ENCODE assay signal across 8 mouse cellular contexts in genomic region chr3:107758638-107759037, GRCm38 (mm10). TPM values are rescaled to one million over a fixed set of nuclear protein-coding genes. Genes with fewer than 3 reads are reported as not detected.
DNase-seq lines count a peak whose midpoint lies in the region; ATAC-seq and TF ChIP-seq lines count a peak whose summit lies in the region.

No protein-coding gene starts in this region.

- H3K27ac ChIP-seq in kidney, adult 2 months (ENCODE audit: insufficient read depth, low read depth, low read length) = no peak overlapping the region
- H3K27ac ChIP-seq in forebrain, embryonic 16.5 days (ENCODE audit: low read length) = no peak overlapping the region
- H3K27ac ChIP-seq in intestine, postnatal 0 days (ENCODE audit: low read depth, low read length) = no peak overlapping the region
- H3K27ac ChIP-seq in neural tube, embryonic 13.5 days (replicated peaks) = no peak overlapping the region

- TF ChIP-seq POLR2A in kidney, adult 2 months (IDR thresholded peaks at IDR 0.05; ENCODE audit: low read depth, low read length) = no peak

- H3K4me3 ChIP-seq in kidney, adult 2 months (ENCODE audit: insufficient read depth, low read depth, low read length) = peak overlapping the region; percentile 61
- peak overlapping the region; percentile 65 for H3K4me3 ChIP-seq in forebrain, embryonic 16.5 days (replicated peaks; ENCODE audit: low read length)
- peak overlapping the region; percentile 66 for H3K4me3 ChIP-seq in intestine, postnatal 0 days (ENCODE audit: low read depth, low read length)
- H3K4me3 ChIP-seq in neural tube, embryonic 13.5 days = peak overlapping the region; percentile 67

- DNase-seq in kidney, adult 2 months = peak; percentile 33
- no peak for DNase-seq in kidney, adult 9 months
- peak; percentile 34 for DNase-seq in MN1 (ENCODE audit: low spot score)
- no peak for DNase-seq in adipocyte (ENCODE audit: low spot score)
- DNase-seq in spleen, postnatal 36 days (ENCODE audit: low spot score in 2 of 2) = no peak

- 0 out of 2 replicates have a peak, but pooled peaks cover 4% of the 10 kb centered on the region for H3K4me1 ChIP-seq in kidney, adult 2 months (ENCODE audit: control insufficient read depth, insufficient read depth, low read length)
- peaks cover 28% of the 10 kb centered on the region for H3K4me1 ChIP-seq in forebrain, embryonic 16.5 days (replicated peaks; ENCODE audit: control insufficient read depth, insufficient read depth, low read length)
- 0 out of 2 replicates have a peak, but pooled peaks cover 4% of the 10 kb centered on the region for H3K4me1 ChIP-seq in intestine, postnatal 0 days (replicated peaks; ENCODE audit: control insufficient read depth, insufficient read depth, low read length)
- peaks cover 37% of the 10 kb centered on the region for H3K4me1 ChIP-seq in neural tube, embryonic 13.5 days (replicated peaks)

- H3K4me2 ChIP-seq in forebrain, embryonic 16.5 days (ENCODE audit: low read length) = peak overlapping the region; percentile 79
- H3K4me2 ChIP-seq in intestine, postnatal 0 days (replicated peaks; ENCODE audit: low read depth) = peak overlapping the region; percentile 86
- peak overlapping the region; percentile 94 for H3K4me2 ChIP-seq in neural tube, embryonic 13.5 days

- H3K9ac ChIP-seq in forebrain, embryonic 16.5 days (replicated peaks; ENCODE audit: low read depth, low read length) = no peak overlapping the region
- H3K9ac ChIP-seq in intestine, postnatal 0 days (ENCODE audit: low read depth, low read length) = 0 out of 2 replicates have a peak overlapping the region, but pooled peaks have one; percentile 31
- H3K9ac ChIP-seq in neural tube, embryonic 13.5 days = peak overlapping the region; percentile 88

- H3K36me3 ChIP-seq in kidney, adult 2 months (ENCODE audit: control insufficient read depth, insufficient read depth, low read length) = no peaks in the 10 kb centered on the region
- H3K36me3 ChIP-seq in forebrain, embryonic 16.5 days (ENCODE audit: control insufficient read depth, insufficient read depth) = no peaks in the 10 kb centered on the region
- H3K36me3 ChIP-seq in intestine, postnatal 0 days (ENCODE audit: control insufficient read depth, insufficient read depth) = peaks cover 4% of the 10 kb centered on the region; the same call in 1 of the 2 replicates
- no peaks in the 10 kb centered on the region for H3K36me3 ChIP-seq in neural tube, embryonic 13.5 days

- TF ChIP-seq CTCF in kidney, adult 2 months (conservative IDR thresholded peaks at IDR 0.05; ENCODE audit: insufficient read depth, insufficient read length, low read depth, low read length) = no peak
- no peak for TF ChIP-seq CTCF in intestine, postnatal 0 days (IDR thresholded peaks at IDR 0.05; ENCODE audit: low read depth)

- WGBS in kidney, adult 2 months = 53% methylated on average over 3 of the region's 3 CpGs
- 23% methylated on average over 3 of the region's 3 CpGs for WGBS in forebrain, embryonic 16.5 days
- 36% methylated on average over 3 of the region's 3 CpGs for WGBS in intestine, postnatal 0 days
- 36% methylated on average over 3 of the region's 3 CpGs for WGBS in neural tube, embryonic 13.5 days

- no peaks in the 10 kb centered on the region for H3K9me3 ChIP-seq in forebrain, embryonic 16.5 days (ENCODE audit: control insufficient read depth, low read length)
- no peaks in the 10 kb centered on the region for H3K9me3 ChIP-seq in intestine, postnatal 0 days (ENCODE audit: control insufficient read depth)
- H3K9me3 ChIP-seq in neural tube, embryonic 13.5 days = no peaks in the 10 kb centered on the region

- H3K27me3 ChIP-seq in kidney, adult 2 months (replicated peaks; ENCODE audit: control insufficient read depth, insufficient read depth, low read length) = no peaks in the 10 kb centered on the region
- H3K27me3 ChIP-seq in forebrain, embryonic 16.5 days (replicated peaks; ENCODE audit: control insufficient read depth, insufficient read depth, low read length) = no peaks in the 10 kb centered on the region
- peaks cover 46% of the 10 kb centered on the region; the same call in 1 of the 2 replicates for H3K27me3 ChIP-seq in intestine, postnatal 0 days (replicated peaks; ENCODE audit: control insufficient read depth, insufficient read depth, low read length)
- H3K27me3 ChIP-seq in neural tube, embryonic 13.5 days = no peaks in the 10 kb centered on the region

- no peak for ATAC-seq in forebrain, embryonic 16.5 days
- no peak for ATAC-seq in intestine, postnatal 0 days
- ATAC-seq in neural tube, embryonic 13.5 days (ENCODE audit: low read depth) = no peak

RNA-seq across cellular contexts. Expression of gene Csf1, which starts 1.6 kb away (rescaled TPM):
- 10.7 and 12.4 TPM in 2 replicates for polyA plus RNA-seq in kidney, adult 2 months (2012; rRNA removed)
- polyA plus RNA-seq in forebrain, embryonic 16.5 days (2015; fragmentation: Nextera tagmentation; extraction: Ambion mirVana) = 7.3 and 8.1 TPM in 2 replicates
- polyA plus RNA-seq in intestine, postnatal 0 days (2015; fragmentation: Nextera tagmentation; extraction: Ambion mirVana) = 8.6 and 9.2 TPM in 2 replicates
- 7.9 and 8.4 TPM in 2 replicates for polyA plus RNA-seq in neural tube, embryonic 13.5 days (2015; fragmentation: Nextera tagmentation; extraction: Ambion mirVana)

Comparison
In these comparisons a context has a peak if more than half of its experiments do, and no peak if none do; other contexts are left out.
1. DNase-seq: peak in kidney, adult 2 months (single experiment) and MN1 (single experiment); none in kidney, adult 9 months (single experiment), adipocyte (single experiment) and spleen, postnatal 36 days (0 of 2).
2. Peak in every context shown above with its lines, with median percentiles within 50 percentile points of each other: H3K4me3 ChIP-seq and H3K4me2 ChIP-seq.